Mouse (Mus musculus): ENCODE measurements around the gene Ptpn1.

- no peak for TF ChIP-seq POLR2A (IDR thresholded peaks at IDR 0.05; ENCODE audit: borderline replicate concordance, control insufficient read depth, low read depth, low read length)
- no peak for TF ChIP-seq CTCF (IDR thresholded peaks at IDR 0.05; ENCODE audit: control insufficient read depth, insufficient read depth, low read length)
Observed at GRCm38 (mm10) chr2:167965911-167966310, 34.1 kb downstream of the Ptpn1 start.

Measured in bone marrow, adult 2 months (tissue).